Mouse (Mus musculus) testis, adult 2 months (tissue): ENCODE results near the gene Gamt. TPM values are rescaled to one million over a fixed set of nuclear protein-coding genes. Genes with fewer than 3 reads are reported as not detected.

Source experiments
- H3K27ac ChIP-seq: fragments of 200-500 bp; 2 replicates; pipeline ENCODE4 v1.5.1; 2012; ENCODE audit warnings: low read depth, low read length; ENCODE audit not compliant: control insufficient read depth, insufficient read depth
- H3K27me3 ChIP-seq: fragments of 200-500 bp; 2 replicates; pipeline ENCODE4 v1.6.1; 2012; ENCODE audit warnings: mild to moderate bottlenecking, low read length, moderate library complexity; ENCODE audit not compliant: control insufficient read depth, insufficient read depth
- H3K36me3 ChIP-seq: fragments of 200-500 bp; 2 replicates; pipeline ENCODE4 v1.6.1; 2012; ENCODE audit warnings: mild to moderate bottlenecking, low read length; ENCODE audit not compliant: control insufficient read depth, insufficient read depth
- H3K4me1 ChIP-seq: fragments of 200-500 bp; 2 replicates; pipeline ENCODE4 v1.6.1; 2012; ENCODE audit warnings: low read length; ENCODE audit not compliant: control insufficient read depth, insufficient read depth
- H3K4me3 ChIP-seq: fragments of 200-500 bp; 2 replicates; pipeline ENCODE4 v1.5.1; 2012; ENCODE audit warnings: low read depth, mild to moderate bottlenecking, low read length, moderate library complexity, mixed read lengths; ENCODE audit not compliant: control insufficient read depth
- CTCF ChIP-seq: fragments of 200-500 bp; IDR thresholded peaks from 2 replicates; pipeline ENCODE4 v1.5.1; 2012; ENCODE audit warnings: low read depth, mild to moderate bottlenecking, inconsistent platforms, low read length, moderate library complexity; ENCODE audit not compliant: control insufficient read depth, insufficient read depth, insufficient replicate concordance
- POLR2A ChIP-seq: fragments of 200-500 bp; IDR thresholded peaks from 2 replicates; pipeline ENCODE4 v1.6.1; 2012; ENCODE audit warnings: low read depth, mild to moderate bottlenecking, inconsistent platforms, low read length, moderate library complexity; ENCODE audit not compliant: control insufficient read depth
- polyA plus RNA-seq: library from polyadenylated mRNA; depleted of rRNA; stranded (reverse); fragments of >200 nt; gene quantifications from 2 replicates; pipeline ENCODE4 v1.2.3, GENCODE M21; 2012; rRNA removed

The Gamt gene
- polyA plus RNA-seq, 1 experiment: 38.5 TPM

DNA sequence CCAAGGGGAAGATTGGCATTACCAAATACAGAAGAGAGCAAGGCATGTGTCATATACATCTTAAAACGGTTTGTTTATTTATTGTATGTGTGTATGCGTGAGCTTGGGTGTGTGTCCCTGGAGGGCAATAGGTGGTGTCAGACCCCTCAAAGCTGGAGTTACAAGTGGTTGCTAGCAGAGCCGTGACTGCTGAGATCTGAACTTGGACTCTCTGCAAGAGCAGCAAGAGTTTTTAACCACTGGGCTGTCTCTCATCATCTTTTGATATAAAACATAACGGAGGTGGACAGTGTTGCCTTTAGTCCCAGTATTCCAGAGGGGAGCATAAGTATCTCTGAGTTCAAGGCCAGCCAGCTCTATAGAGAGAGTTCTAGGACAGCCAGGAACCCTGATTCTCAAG, 52.6 kb downstream of the Gamt start:
- Histone ChIP-seq H3K4me1 (peaks cover 3% of the 10 kb centered on the region; the same call in 1 of the 2 replicates), H3K27me3 (no peaks in the 10 kb centered on the region), H3K36me3 (no peaks in the 10 kb centered on the region), H3K27ac (no peak overlapping the region), H3K4me3 (no peak overlapping the region)
- TF ChIP-seq CTCF (no peak), POLR2A (no peak)

Other genes starting within 250 kb of the Gamt start
- gene Arhgap45, start 244.4 kb downstream of the Gamt start, polyA plus RNA-seq: 2.1 and 3.4 TPM in 2 replicates
- 104 and 113 TPM in 2 replicates for gene Polr2e, start 221.2 kb downstream of the Gamt start, polyA plus RNA-seq
- 3,516 and 3,720 TPM in 2 replicates for gene Gpx4, start 213.8 kb downstream of the Gamt start, polyA plus RNA-seq
- gene Sbno2, start 155.4 kb downstream of the Gamt start, polyA plus RNA-seq: 13.9 and 14.0 TPM in 2 replicates
- gene Stk11, start 145.2 kb downstream of the Gamt start, polyA plus RNA-seq: 215 and 222 TPM in 2 replicates
- 241 and 347 TPM in 2 replicates for gene Atp5d, start 122.4 kb downstream of the Gamt start, polyA plus RNA-seq
- 3.8 and 5.1 TPM in 2 replicates for gene Cbarp, start 120.2 kb downstream of the Gamt start, polyA plus RNA-seq
- 70.1 and 79.2 TPM in 2 replicates for gene Midn, start 112.7 kb downstream of the Gamt start, polyA plus RNA-seq
- gene Cirbp, start 95.0 kb downstream of the Gamt start, polyA plus RNA-seq: 105 and 127 TPM in 2 replicates
- gene 1600002K03Rik, start 88.1 kb downstream of the Gamt start, polyA plus RNA-seq: 7.4 and 7.9 TPM in 2 replicates
- gene Efna2, start 81.5 kb downstream of the Gamt start, polyA plus RNA-seq: 1.1 and 1.4 TPM in 2 replicates
- 282 and 295 TPM in 2 replicates for gene Mum1, start 34.6 kb downstream of the Gamt start, polyA plus RNA-seq
- 105 and 132 TPM in 2 replicates for gene Ndufs7, start 11.9 kb downstream of the Gamt start, polyA plus RNA-seq
- 97.5 and 114 TPM in 2 replicates for gene Dazap1, start 474 bp upstream of the Gamt start, polyA plus RNA-seq
- 672 and 893 TPM in 2 replicates for gene Rps15, start 31.4 kb upstream of the Gamt start, polyA plus RNA-seq
- gene Apc2, start 35.0 kb upstream of the Gamt start, polyA plus RNA-seq: 1.4 and 1.8 TPM in 2 replicates
- 11.3 and 13.1 TPM in 2 replicates for gene 2310011J03Rik, start 59.5 kb upstream of the Gamt start, polyA plus RNA-seq
- 324 and 326 TPM in 2 replicates for gene Pcsk4, start 68.5 kb upstream of the Gamt start, polyA plus RNA-seq
- 698 and 732 TPM in 2 replicates for gene Reep6, start 68.9 kb upstream of the Gamt start, polyA plus RNA-seq
- 3.3 and 4.1 TPM in 2 replicates for gene Adamtsl5, start 87.4 kb upstream of the Gamt start, polyA plus RNA-seq
- gene Plk5, start 95.4 kb upstream of the Gamt start, polyA plus RNA-seq: 1.3 and 1.7 TPM in 2 replicates
- 596 and 686 TPM in 2 replicates for gene Mex3d, start 126.6 kb upstream of the Gamt start, polyA plus RNA-seq
- gene Mbd3, start 138.5 kb upstream of the Gamt start, polyA plus RNA-seq: 135 and 153 TPM in 2 replicates
- gene Uqcr11, start 145.8 kb upstream of the Gamt start, polyA plus RNA-seq: 446 and 549 TPM in 2 replicates
- 13.4 and 14.9 TPM in 2 replicates for gene Tcf3, start 172.6 kb upstream of the Gamt start, polyA plus RNA-seq
- gene Onecut3, start 233.8 kb upstream of the Gamt start, polyA plus RNA-seq: 0.43 and 0.52 TPM in 2 replicates